Mouse (Mus musculus): ENCODE measurements at regions not wholly inside any gene's neighbourhood (a gene's known extent, or its start where the extent isn't known, plus 50 kb on each side); places are given as distances from the start of the nearest gene placed in this dataset.
"Not testable (repeated sequence)": the region's sequence is repeated elsewhere in the genome, so short reads cannot be mapped to it uniquely, and the experiment has no call there.

DNA sequence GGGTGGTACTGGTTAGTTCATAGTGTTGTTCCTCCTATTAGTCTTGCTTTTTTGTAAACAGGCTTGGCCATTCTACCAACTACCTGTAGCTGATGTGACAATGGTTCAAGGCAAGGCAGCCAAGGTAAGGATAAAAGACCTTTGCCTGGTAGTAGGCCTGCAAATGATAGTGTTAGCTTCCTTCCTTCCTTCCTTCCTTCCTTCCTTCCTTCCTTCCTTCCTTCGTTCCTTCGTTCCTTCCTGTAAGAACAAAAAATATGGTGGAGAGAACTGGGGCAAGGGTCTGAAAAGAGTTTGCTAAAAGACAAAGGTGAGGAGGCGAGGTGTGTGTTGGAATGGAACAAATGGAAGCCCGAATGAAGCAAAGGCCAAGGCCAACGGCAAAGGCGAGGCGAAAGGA lies 84.8 kb upstream of the Ezh2 start:
- not testable (repeated sequence) for DNase-seq (ENCODE audit: low spot score)

DNA sequence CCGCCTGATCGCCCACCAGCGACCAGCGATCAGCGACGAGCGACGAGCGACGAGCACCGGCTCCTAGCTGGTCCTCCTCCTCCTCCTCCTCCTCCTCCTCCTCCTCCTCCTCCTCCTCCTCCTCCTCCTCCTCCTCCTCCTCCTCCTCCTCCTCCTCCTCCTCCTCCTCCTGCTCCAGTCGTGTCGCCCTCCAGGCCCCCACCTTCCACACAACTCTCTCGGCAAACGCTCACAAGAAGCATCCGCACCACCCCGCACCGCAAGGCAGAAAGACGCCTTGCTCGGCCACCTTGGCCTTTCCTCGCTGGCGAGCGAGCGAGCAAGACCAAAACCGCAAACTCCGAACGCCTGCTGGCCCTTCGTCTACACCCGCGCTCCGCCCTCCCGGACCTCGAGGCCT lies 77.6 kb upstream of the Ezh2 start:
- peak; percentile 31 for DNase-seq (ENCODE audit: low spot score)

DNA sequence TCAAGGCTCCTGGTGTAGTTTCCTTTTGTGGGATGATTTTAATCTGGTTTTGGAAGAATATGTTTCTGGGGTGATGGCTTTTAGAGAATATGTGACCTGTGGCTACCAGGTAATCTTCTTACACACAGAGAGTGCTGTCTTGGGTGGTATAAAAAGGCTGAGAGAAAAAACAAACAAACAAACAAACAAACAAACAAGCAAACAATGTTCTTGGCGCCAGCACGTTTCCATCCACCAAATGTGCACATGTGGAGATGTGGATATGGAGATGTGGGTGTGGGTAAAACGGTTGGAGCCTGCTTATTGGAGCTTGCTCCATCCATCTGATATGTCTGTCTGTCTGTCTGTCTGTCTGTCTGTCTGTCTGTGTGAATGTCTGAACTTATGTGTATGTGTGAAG lies 57.7 kb upstream of the Ezh2 start:
- DNase-seq (ENCODE audit: low spot score) = peak; percentile 21

DNA sequence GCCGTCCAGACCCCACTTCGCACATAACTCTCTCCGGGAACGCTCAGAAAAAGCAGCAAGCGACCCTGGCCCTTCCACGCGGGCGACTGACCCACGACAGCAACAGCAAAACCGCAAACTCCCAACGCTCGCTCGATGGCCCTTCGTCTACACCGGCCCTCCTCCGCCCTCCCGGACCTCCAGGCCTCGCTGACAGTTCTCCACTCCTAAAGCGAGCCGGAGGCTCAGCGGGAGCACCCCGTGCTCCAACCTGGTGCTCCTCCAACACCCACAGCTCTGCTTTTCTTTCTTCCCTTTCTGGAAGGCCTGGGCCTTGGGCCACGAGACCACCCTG lies 56.2 kb upstream of the Ezh2 start:
- DNase-seq (ENCODE audit: low spot score) = not testable (repeated sequence)

DNA sequence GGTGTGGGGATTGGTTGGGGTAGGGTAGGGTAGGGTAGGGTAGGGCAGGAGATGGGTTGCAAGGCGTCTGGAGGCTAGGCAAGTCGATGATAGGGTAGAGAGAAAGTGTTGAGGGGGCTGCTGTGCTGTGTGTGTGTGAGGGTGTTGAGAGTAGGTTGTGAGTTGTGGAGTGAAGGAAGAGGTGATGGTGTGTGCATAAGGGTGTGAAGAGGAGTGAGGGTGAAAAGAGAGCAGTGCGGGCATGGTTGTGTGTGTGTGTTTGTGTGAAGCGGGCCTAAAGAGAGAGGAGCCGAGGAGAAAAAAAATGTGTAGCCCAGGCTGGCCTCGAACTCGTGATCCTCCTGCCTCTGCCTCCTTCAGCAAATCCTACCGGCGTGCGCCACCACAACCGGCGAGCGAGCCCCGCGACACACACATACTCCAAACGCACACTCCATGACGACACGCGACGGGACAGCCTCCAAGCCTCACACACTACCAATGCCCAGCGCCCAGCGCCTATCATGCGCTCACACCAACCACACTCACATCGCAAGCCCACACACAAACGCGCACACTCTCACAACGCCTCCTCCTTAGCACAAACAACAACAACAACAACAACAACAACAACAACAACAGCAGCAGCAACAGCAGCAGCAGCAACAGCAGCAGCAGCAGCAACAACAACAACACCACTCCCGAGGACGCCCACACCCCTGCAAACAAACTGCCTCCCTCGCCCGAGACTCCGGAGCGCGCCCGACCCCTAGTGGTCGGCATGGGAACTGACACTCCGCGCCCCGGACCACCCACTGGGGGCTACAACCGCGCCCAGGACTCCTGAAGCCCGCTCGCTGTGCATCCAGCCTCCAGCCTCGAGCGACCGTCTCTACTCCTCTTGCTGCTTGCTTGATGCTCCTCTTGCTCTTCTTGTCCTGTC lies 55.6 kb upstream of the Ezh2 start:
- peak; percentile 92 for DNase-seq (ENCODE audit: low spot score)

DNA sequence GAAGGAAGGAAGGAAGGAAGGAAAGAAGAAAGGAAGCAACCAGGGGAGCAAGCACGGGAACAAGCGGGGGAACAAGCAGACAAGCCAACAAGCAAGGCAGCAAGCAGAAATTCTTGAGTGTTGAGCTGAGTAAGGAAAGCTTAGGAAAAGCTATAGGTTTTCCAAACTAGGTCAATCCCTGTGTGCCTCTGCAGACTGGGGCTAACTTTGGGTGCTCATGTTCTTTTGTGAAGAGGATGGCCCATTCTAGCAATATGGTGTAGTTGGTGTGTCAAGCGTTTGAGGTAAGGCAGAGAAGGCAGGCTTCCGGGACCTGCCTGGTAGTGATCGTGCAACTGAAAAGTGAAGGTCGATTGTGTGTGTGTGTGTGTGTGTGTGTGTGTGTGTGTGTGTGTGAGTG lies 54.8 kb upstream of the Ezh2 start:
- DNase-seq (ENCODE audit: low spot score) = peak; percentile 4

DNA sequence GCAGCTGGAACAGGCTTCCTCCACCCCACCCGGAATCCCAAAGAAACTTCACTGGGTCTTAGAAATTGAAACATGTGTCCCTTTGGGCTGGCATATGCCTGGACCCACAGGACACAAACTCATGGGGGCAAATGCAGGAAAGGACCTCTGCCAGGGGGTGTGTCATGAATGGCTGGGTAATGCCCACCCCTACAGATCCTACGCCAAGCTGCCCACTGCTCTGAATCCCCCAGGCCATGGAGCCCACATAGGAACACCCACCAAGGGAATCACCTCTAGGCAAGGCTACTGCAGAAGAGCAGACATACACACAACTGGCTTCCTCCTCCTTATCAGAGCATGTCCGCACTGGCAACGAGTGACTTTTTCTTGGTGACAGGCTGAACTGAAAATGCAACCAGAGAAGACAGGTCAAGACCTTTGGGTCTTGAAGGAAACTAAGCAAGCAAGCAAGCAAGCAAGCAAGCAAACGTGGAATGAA lies 54.4 kb upstream of the Ezh2 start:
- DNase-seq (ENCODE audit: low spot score) = peak; percentile 8

DNA sequence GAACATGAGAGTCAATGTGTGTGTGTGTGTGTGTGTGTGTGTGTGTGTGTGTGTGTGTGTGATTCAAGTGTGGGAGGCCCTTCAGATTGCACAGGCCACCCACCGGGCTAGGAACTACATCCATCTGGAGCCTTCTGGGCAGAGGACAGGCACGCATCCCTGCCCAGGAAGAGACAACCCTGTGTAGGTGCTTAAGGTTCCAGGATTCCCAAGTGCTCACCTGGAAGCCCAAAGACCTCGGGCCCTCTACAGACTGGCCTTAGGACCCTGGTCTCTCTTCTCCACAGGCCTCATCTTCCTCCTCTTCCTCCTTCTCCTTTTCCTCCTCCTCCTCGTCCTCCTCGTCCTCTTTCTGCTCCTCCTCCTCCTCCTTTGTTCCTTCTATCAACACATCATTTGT lies 53.8 kb upstream of the Ezh2 start:
- DNase-seq (ENCODE audit: low spot score) = no peak

DNA sequence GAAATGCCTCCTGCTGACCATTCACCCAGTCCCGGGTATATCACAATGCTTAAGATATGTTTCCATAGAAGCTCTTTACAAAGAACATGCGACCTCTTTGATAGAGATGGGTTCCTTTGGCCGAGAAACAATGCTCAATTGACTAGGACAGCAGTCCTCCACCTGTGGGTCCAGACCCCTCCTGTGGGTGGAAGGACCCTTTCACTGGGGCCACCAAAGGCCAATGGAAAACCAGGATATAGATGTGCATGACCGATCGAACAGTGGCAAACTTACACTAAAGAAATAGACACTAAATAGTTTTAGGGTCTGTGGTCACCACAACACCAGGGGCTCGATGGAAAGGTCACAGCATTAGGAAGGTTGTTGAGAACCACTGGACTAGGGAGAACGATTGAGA lies 53.2 kb upstream of the Ezh2 start:
- no peak for DNase-seq (ENCODE audit: low spot score)

DNA sequence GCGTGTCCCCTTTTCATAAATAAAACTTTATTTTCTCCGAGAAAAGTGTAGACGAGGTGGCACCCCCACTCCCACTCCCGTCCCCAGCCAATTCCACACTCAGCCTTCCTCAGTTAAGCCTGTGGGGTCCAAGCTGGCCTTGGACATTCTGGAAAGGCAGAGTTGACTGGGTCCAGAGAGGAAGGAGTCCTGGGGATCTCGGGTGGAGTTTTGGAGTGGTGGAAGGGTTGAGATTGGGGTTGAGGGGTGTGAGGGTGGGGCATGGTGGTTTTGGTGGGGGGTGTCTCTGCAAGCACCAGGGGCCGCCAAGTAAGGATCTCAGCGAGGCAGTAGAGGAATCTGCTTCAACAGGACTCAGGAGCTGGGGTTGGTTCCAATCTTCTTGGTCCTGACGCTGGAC lies 52.7 kb upstream of the Ezh2 start:
- DNase-seq (ENCODE audit: low spot score) = peak; percentile 3

DNA sequence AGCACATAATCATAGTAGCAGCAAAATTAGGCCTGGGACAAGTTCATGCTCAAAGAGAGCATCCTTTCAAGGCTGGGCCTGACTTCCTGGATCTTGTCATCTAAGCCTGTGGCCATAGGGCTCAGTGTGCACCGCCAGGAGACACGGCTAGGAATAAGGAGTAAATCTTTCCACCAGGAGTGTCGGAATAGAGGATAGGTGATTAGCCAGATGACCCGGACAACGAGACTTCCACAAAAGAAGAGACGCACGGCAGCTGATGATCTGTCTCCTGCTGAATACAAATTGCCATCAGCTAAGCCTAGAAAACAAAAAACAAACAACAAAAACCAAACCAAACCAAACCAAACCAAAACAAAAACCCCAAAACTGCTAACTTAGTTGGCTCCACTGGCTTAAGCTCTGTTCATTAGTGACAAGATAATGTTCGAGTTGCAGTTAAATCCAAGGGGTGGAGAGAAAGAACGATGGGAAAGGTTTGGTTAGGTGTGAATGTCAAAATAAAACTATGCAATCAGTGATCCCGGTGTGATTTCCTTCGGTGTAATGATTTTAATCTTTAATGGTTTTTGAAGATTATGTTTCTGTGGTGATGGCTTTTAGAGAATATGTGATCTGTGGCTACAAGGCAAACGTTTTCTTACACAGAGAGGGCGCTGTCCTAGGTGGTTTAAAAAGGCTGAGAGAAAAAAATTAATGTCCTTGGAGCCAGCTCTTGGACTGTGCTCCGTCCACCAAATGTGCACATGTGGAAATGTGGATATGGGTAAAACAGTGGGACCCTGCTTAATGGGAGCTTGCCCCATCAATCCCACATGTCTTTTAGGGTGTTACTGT lies 51.8 kb upstream of the Ezh2 start:
- DNase-seq (ENCODE audit: low spot score) = no peak

DNA sequence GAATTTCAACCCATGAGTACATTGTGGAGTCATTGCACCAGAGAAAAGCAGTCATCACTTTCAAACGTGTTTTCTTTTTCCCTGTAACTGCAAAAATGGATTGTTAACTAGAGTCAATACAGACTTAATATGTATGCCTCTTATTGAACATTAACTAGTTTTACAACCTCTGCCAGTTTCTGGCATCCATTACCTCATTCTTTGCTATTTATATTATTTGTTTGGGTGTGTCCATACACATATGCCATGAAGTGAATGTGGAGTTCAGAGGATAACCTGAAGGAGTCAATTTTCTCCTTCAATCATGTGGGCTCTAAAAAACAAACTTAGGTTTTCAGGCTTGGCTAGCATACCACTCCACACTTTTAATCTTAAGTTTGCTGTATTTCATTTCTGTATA lies 50.9 kb upstream of the Ezh2 start:
- no peak for DNase-seq (ENCODE audit: low spot score)

Measured in urinary bladder, postnatal 14 days (tissue).